Mouse (Mus musculus) left cerebral cortex, postnatal 10 days (tissue): ENCODE measurements at regions not wholly inside any gene's neighbourhood (a gene's known extent, or its start where the extent isn't known, plus 50 kb on each side); places are given as distances from the start of the nearest gene placed in this dataset.
A peak's percentile ranks its signal among the peaks of the same experiment; 100 is the strongest.

Experiments
- DNase-seq, 2 experiments: peaks; one replicate each; pipeline ENCODE4 v3.0.0; 2021 to 2022; ENCODE audit warnings: low spot score in 2 of 2, mixed read lengths in 1 of 2; ENCODE audit errors: extremely low spot score in 1 of 2
- intact Hi-C: fragments of 180-260 bp; cut with DNase I; formaldehyde crosslinking; loops from one replicate; pipeline ENCODE4 v1.15.1; 2025

- no peak for DNase-seq
- intact Hi-C loops, result no loop called here
Observed at GRCm38 (mm10) chr10:111558675-111559340, 52.7 kb downstream of the Phlda1 start.

- intact Hi-C loops, result no loop called here
- DNase-seq, result no peak
Observed at GRCm38 (mm10) chr10:111559341-111560246, 53.5 kb downstream of the Phlda1 start.

GRCm38 (mm10) chr10:111562628-111563027, 56.5 kb downstream of the Phlda1 start:
- no peak for DNase-seq
- intact Hi-C loops, result no loop called here

GRCm38 (mm10) chr10:111566873-111567381, 60.8 kb downstream of the Phlda1 start:
- DNase-seq, result peak; percentile 76 to 77
- intact Hi-C loops, result loop anchor here (5.0 kb wide), 1 partner anchor 60 kb away; the partner anchor contains the start of gene Phlda1

GRCm38 (mm10) chr10:111570501-111571258, 64.6 kb downstream of the Phlda1 start:
- DNase-seq, result no peak
- intact Hi-C loops, result no loop called here

- intact Hi-C loops, result no loop called here
- DNase-seq, result no peak
Observed at GRCm38 (mm10) chr10:111574231-111574630, 68.1 kb downstream of the Phlda1 start.

- intact Hi-C loops, result no loop called here
- no peak for DNase-seq
Observed at GRCm38 (mm10) chr10:111574812-111575211, 68.7 kb downstream of the Phlda1 start.

GRCm38 (mm10) chr10:111575256-111575655, 69.2 kb downstream of the Phlda1 start:
- intact Hi-C loops, result no loop called here

GRCm38 (mm10) chr10:111575926-111576325, 69.8 kb downstream of the Phlda1 start:
- intact Hi-C loops, result no loop called here

More at GRCm38 (mm10) chr10:111575256-111575655, 69.2 kb downstream of the Phlda1 start:
- no peak for DNase-seq

GRCm38 (mm10) chr10:111576395-111577069, 70.4 kb downstream of the Phlda1 start:
- intact Hi-C loops, result no loop called here
- DNase-seq, result no peak

More at GRCm38 (mm10) chr10:111575926-111576325, 69.8 kb downstream of the Phlda1 start:
- DNase-seq, result no peak

GRCm38 (mm10) chr10:111578536-111578935, 72.5 kb downstream of the Phlda1 start:
- intact Hi-C loops, result no loop called here
- DNase-seq, result no peak

- intact Hi-C loops, result no loop called here
- DNase-seq, result no peak
Observed at GRCm38 (mm10) chr10:111579481-111579880, 73.4 kb downstream of the Phlda1 start.

- intact Hi-C loops, result no loop called here
- no peak for DNase-seq
Observed at GRCm38 (mm10) chr10:111580401-111581100, 74.5 kb downstream of the Phlda1 start.

- intact Hi-C loops, result no loop called here
- no peak for DNase-seq
Observed at GRCm38 (mm10) chr10:111581847-111582246, 75.8 kb downstream of the Phlda1 start.

- no peak for DNase-seq
- intact Hi-C loops, result no loop called here
Observed at GRCm38 (mm10) chr10:111582321-111583123, 76.4 kb downstream of the Phlda1 start.

- intact Hi-C loops, result no loop called here
Observed at GRCm38 (mm10) chr10:111583124-111583743, 77.1 kb downstream of the Phlda1 start.

GRCm38 (mm10) chr10:111583744-111584152, 77.7 kb downstream of the Phlda1 start:
- DNase-seq, result no peak
- intact Hi-C loops, result no loop called here

More at GRCm38 (mm10) chr10:111583124-111583743, 77.1 kb downstream of the Phlda1 start:
- no peak for DNase-seq
